Mouse (Mus musculus): ENCODE results near the gene Flvcr1.
A peak's percentile ranks its signal among the peaks of the same experiment; 100 is the strongest.

Gene Flvcr1

GRCm38 (mm10) chr1:191026021-191026713, at the start of gene Flvcr1:
Flvcr1 (minus strand) TSS chr1:191026158.
- DNase-seq (ENCODE audit: inconsistent ontology term), result peak; percentile 100

GRCm38 (mm10) chr1:191075199-191075883, 49.4 kb upstream of the Flvcr1 start:
- DNase-seq (ENCODE audit: inconsistent ontology term), result peak; percentile 62

GRCm38 (mm10) chr1:191073486-191073885, 47.5 kb upstream of the Flvcr1 start:
- no peak for DNase-seq (ENCODE audit: inconsistent ontology term)

GRCm38 (mm10) chr1:191073001-191073400, 47.0 kb upstream of the Flvcr1 start:
- peak; percentile 61 for DNase-seq (ENCODE audit: inconsistent ontology term)

GRCm38 (mm10) chr1:191072329-191072913, 46.5 kb upstream of the Flvcr1 start:
- no peak for DNase-seq (ENCODE audit: inconsistent ontology term)

- no peak for DNase-seq (ENCODE audit: inconsistent ontology term)
Measured at GRCm38 (mm10) chr1:191071613-191072012, 45.7 kb upstream of the Flvcr1 start.

GRCm38 (mm10) chr1:191070259-191070658, 44.3 kb upstream of the Flvcr1 start:
- no peak for DNase-seq (ENCODE audit: inconsistent ontology term)

GRCm38 (mm10) chr1:191068377-191068776, 42.4 kb upstream of the Flvcr1 start:
- DNase-seq (ENCODE audit: inconsistent ontology term), result no peak

- no peak for DNase-seq (ENCODE audit: inconsistent ontology term)
Measured at GRCm38 (mm10) chr1:191065188-191065587, 39.2 kb upstream of the Flvcr1 start.

GRCm38 (mm10) chr1:191064535-191064934, 38.6 kb upstream of the Flvcr1 start:
- no peak for DNase-seq (ENCODE audit: inconsistent ontology term)

- no peak for DNase-seq (ENCODE audit: inconsistent ontology term)
Measured at GRCm38 (mm10) chr1:191063700-191064099, 37.7 kb upstream of the Flvcr1 start.

GRCm38 (mm10) chr1:191062781-191063485, 37.0 kb upstream of the Flvcr1 start, which contains the start of the genes Tatdn3 and Nsl1:
Tatdn3 (minus strand) TSS chr1:191062932.
Nsl1 (plus strand) TSS chr1:191063012.
- peak; percentile 93 for DNase-seq (ENCODE audit: inconsistent ontology term)

GRCm38 (mm10) chr1:191062241-191062780, 36.4 kb upstream of the Flvcr1 start:
- no peak for DNase-seq (ENCODE audit: inconsistent ontology term)

GRCm38 (mm10) chr1:191057461-191057860, 31.5 kb upstream of the Flvcr1 start:
- DNase-seq (ENCODE audit: inconsistent ontology term), result no peak

- DNase-seq (ENCODE audit: inconsistent ontology term), result no peak
Measured at GRCm38 (mm10) chr1:191055533-191055873, 29.5 kb upstream of the Flvcr1 start.

- DNase-seq (ENCODE audit: inconsistent ontology term), result peak; percentile 66
Measured at GRCm38 (mm10) chr1:191054870-191055532, 29.0 kb upstream of the Flvcr1 start.

GRCm38 (mm10) chr1:191053555-191053954, 27.6 kb upstream of the Flvcr1 start:
- DNase-seq (ENCODE audit: inconsistent ontology term), result no peak

- DNase-seq (ENCODE audit: inconsistent ontology term), result no peak
Measured at GRCm38 (mm10) chr1:191046231-191046824, 20.4 kb upstream of the Flvcr1 start.

- DNase-seq (ENCODE audit: inconsistent ontology term), result no peak
Measured at GRCm38 (mm10) chr1:191045264-191045663, 19.3 kb upstream of the Flvcr1 start.

GRCm38 (mm10) chr1:191042688-191043087, 16.7 kb upstream of the Flvcr1 start:
- no peak for DNase-seq (ENCODE audit: inconsistent ontology term)

- no peak for DNase-seq (ENCODE audit: inconsistent ontology term)
Measured at GRCm38 (mm10) chr1:191042106-191042505, 16.1 kb upstream of the Flvcr1 start.
